Mouse (Mus musculus) C2C12 (cell line): ENCODE results near the gene Kirrel. TPM values are rescaled to one million over a fixed set of nuclear protein-coding genes. Genes with fewer than 3 reads are reported as not detected.

Source experiments
- H3K27me3 ChIP-seq: one replicate; pipeline ENCODE4 v1.6.1; 2011; ENCODE audit not compliant: control insufficient read depth, insufficient read depth, insufficient read length
- H3K36me3 ChIP-seq: one replicate; pipeline ENCODE4 v1.6.1; 2011; ENCODE audit not compliant: control insufficient read depth, insufficient read depth
- H3K4me3 ChIP-seq: one replicate; pipeline ENCODE4 v1.5.1; 2011; ENCODE audit warnings: mild to moderate bottlenecking, control low read depth; ENCODE audit not compliant: poor library complexity, insufficient read depth, severe bottlenecking
- H3K79me2 ChIP-seq: one replicate; pipeline ENCODE4 v1.6.1; 2011; ENCODE audit not compliant: control insufficient read depth, insufficient read depth
- H3K79me3 ChIP-seq: one replicate; pipeline ENCODE4 v1.6.1; 2011; ENCODE audit warnings: low read depth, control low read depth
- H3ac ChIP-seq: one replicate; pipeline ENCODE3; 2011; ENCODE audit warnings: low read depth; ENCODE audit not compliant: control insufficient read depth, insufficient read length
- CEBPB ChIP-seq: IDR thresholded peaks from one replicate; pipeline ENCODE4 v1.6.1; 2011; ENCODE audit warnings: low read depth, mild to moderate bottlenecking, control low read depth, moderate library complexity
- CTCF ChIP-seq: IDR thresholded peaks from one replicate; pipeline ENCODE4 v1.5.1; 2011; ENCODE audit not compliant: control insufficient read depth, insufficient read depth, insufficient read length
- FOSL1 ChIP-seq: IDR thresholded peaks from one replicate; pipeline ENCODE4 v1.8.0; 2011; ENCODE audit warnings: mild to moderate bottlenecking, low read length; ENCODE audit not compliant: poor library complexity, insufficient read depth, severe bottlenecking
- MAX ChIP-seq: IDR thresholded peaks from one replicate; pipeline ENCODE4 v1.6.1; 2011; ENCODE audit warnings: mild to moderate bottlenecking, control low read depth
- MYOD1 ChIP-seq: IDR thresholded peaks from one replicate; pipeline ENCODE4 v1.6.1; 2011; ENCODE audit warnings: low read depth; ENCODE audit not compliant: control insufficient read depth, insufficient read length
- MYOG ChIP-seq: IDR thresholded peaks from one replicate; pipeline ENCODE4 v1.6.1; 2011; ENCODE audit not compliant: control insufficient read depth, insufficient read length; ENCODE audit errors: extremely low read depth
- USF1 ChIP-seq: IDR thresholded peaks from one replicate; pipeline ENCODE4 v1.6.1; 2011; ENCODE audit warnings: low read depth, mild to moderate bottlenecking, control low read depth, moderate library complexity
- polyA plus RNA-seq: library from polyadenylated mRNA; unstranded; fragments of >200 nt; fragmentation: generic; extraction: Trizol; gene quantifications from one replicate; pipeline ENCODE4 v1.2.1, GENCODE M21; 2012; ENCODE audit warnings: missing spikeins

The Kirrel gene
- polyA plus RNA-seq, 1 experiment: 42.4 TPM

DNA sequence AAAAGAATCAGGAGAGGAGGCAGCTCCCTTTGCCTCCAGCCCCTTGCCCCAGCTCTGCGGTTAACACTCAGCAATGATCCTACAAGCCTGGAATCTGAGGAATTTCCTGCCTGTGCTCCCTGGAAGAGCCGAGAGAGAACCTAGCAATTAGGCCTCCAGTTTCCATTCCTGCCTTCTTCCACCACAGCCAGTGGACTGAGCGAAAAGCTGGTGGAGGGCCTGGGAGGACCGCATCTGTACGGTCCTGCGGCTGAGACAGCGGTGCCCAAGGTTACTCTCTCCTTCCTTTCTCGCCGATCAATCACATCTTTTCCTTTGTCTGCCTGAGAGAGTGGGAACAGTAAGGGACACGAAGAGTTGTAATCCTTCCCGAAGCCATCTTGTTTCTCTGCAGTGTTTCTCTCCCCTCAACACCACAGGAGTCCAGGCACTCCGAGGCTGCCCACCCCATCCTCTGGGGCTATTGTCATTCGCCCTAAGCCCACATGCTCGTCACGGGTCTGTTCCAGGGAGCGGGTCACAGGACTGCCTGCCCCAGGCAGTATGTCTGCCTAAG is 23.8 kb downstream of the Kirrel start:
- Histone ChIP-seq H3K27me3 (no peaks in the 10 kb centered on the region), H3K79me2 (peaks cover 95% of the 10 kb centered on the region), H3K4me3 (no peak overlapping the region), H3ac (peak overlapping the region; percentile 21), H3K79me3 (peaks cover 72% of the 10 kb centered on the region), H3K36me3 (peaks cover 69% of the 10 kb centered on the region)
- TF ChIP-seq MYOD1 (peak; percentile 3), FOSL1 (peak; percentile 9), CEBPB (no peak)

- Histone ChIP-seq H3K27me3 (no peaks in the 10 kb centered on the region), H3K79me2 (peaks cover 95% of the 10 kb centered on the region), H3ac (peak overlapping the region; percentile 80), H3K4me3 (no peak overlapping the region), H3K36me3 (peaks cover 69% of the 10 kb centered on the region), H3K79me3 (peaks cover 71% of the 10 kb centered on the region)
- TF ChIP-seq USF1 (no peak), CEBPB (no peak), MYOD1 (no peak), CTCF (no peak), MYOG (no peak), FOSL1 (no peak), MAX (no peak)
Measured at GRCm38 (mm10) chr3:87150056-87150688, 24.4 kb downstream of the Kirrel start.

GRCm38 (mm10) chr3:87149425-87149824 is 25.1 kb downstream of the Kirrel start:
- peaks cover 67% of the 10 kb centered on the region for H3K79me3 ChIP-seq
- no peak overlapping the region for H3K4me3 ChIP-seq
- H3K36me3 ChIP-seq: peaks cover 62% of the 10 kb centered on the region
- TF ChIP-seq FOSL1 (no peak), MYOD1 (no peak), CTCF (no peak), CEBPB (no peak), MAX (no peak), MYOG (no peak), USF1 (no peak)
- peaks cover 95% of the 10 kb centered on the region for H3K79me2 ChIP-seq
- no peak overlapping the region for H3ac ChIP-seq
- no peaks in the 10 kb centered on the region for H3K27me3 ChIP-seq

- H3K36me3 ChIP-seq: peaks cover 64% of the 10 kb centered on the region
- TF ChIP-seq FOSL1 (no peak), CEBPB (no peak), MYOG (no peak), USF1 (no peak), MYOD1 (no peak), MAX (no peak), CTCF (no peak)
Measured at GRCm38 (mm10) chr3:87144476-87145240, 29.9 kb downstream of the Kirrel start.

DNA sequence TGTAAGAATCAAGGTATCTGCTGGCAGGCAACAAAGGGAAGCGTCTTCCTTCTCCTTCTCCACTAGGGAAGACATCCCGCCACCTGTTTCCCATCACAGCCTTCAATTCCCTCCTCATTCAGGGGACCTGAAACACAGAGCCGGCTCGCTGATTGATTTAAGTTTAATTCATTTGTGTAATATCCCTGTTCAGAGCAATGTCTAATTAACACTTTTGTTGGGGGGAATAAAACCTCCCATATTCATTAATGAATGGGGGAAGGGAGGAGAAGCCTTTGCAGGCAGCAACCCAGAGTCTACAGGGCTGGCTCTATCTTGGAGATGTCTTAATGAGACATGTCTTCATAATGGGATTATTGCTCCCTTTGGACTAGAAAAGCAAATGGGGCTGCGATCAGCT is 34.3 kb downstream of the Kirrel start:
- Histone ChIP-seq H3K4me3 (no peak overlapping the region), H3K79me3 (peaks cover 44% of the 10 kb centered on the region), H3K79me2 (peaks cover 86% of the 10 kb centered on the region), H3ac (no peak overlapping the region), H3K27me3 (no peaks in the 10 kb centered on the region), H3K36me3 (peaks cover 56% of the 10 kb centered on the region)
- TF ChIP-seq FOSL1 (no peak), MYOD1 (no peak), CTCF (no peak), MYOG (no peak), CEBPB (no peak), USF1 (no peak), MAX (no peak)

More at GRCm38 (mm10) chr3:87144476-87145240, 29.9 kb downstream of the Kirrel start:
- Histone ChIP-seq H3K79me3 (peaks cover 73% of the 10 kb centered on the region), H3ac (no peak overlapping the region), H3K4me3 (no peak overlapping the region), H3K27me3 (no peaks in the 10 kb centered on the region), H3K79me2 (peaks cover 100% of the 10 kb centered on the region)
